Mouse (Mus musculus): ENCODE results near the gene Pitpnm1. TPM values are rescaled to one million over a fixed set of nuclear protein-coding genes. Genes with fewer than 3 reads are reported as not detected.
"Not testable (repeated sequence)": the region's sequence is repeated elsewhere in the genome, so short reads cannot be mapped to it uniquely, and the experiment has no call there.

Pitpnm1 gene
- polyA plus RNA-seq, 1 experiment from 2014 or later = 10.9 TPM

DNA sequence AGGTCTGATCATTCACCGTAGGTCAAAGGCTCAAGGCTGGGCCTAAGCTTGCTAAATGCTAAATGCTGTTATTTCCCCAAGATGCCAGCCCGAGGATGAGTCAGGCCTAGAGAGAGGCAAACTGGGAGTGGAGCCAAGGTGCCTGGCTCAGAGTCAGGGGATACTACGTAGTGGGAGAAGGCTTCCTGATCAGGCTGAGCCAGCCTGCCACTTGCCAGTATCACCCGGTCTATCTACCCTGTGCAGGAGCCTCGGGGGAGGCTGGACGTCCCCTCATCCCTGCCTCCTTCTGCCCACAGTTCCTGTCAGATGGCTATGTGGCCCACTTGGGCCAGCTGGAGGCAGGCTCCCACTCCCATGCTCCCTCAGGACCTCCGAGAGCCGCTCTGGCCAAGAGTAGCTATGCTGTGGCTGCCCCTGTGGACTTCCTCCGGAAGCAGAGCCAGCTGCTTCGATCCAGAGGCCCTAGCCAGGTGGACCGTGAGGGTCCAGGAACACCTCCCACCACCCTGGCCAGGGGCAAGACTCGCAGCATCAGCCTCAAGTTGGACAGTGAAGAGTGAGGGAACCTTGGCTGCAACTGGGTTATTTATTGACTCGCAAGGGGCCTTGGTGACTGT, 13.5 kb downstream of the Pitpnm1 start:
- no peak for ATAC-seq (ENCODE audit: insufficient number of reproducible peaks, insufficient read depth, low FRiP score, low TSS enrichment)
- Histone ChIP-seq H3K4me3 (no peak overlapping the region), H3K9ac (no peak overlapping the region; the same call in 1 of the 2 replicates), H3K27ac (no peak overlapping the region), H3K9me3 (no peaks in the 10 kb centered on the region), H3K27me3 (no peaks in the 10 kb centered on the region), H3K4me1 (peaks cover 7% of the 10 kb centered on the region; the same call in 1 of the 2 replicates), H3K4me2 (replicated peaks) (no peak overlapping the region), H3K36me3 (peaks cover 68% of the 10 kb centered on the region)
- 73% methylated on average over 13 of the region's 13 CpGs for WGBS

DNA sequence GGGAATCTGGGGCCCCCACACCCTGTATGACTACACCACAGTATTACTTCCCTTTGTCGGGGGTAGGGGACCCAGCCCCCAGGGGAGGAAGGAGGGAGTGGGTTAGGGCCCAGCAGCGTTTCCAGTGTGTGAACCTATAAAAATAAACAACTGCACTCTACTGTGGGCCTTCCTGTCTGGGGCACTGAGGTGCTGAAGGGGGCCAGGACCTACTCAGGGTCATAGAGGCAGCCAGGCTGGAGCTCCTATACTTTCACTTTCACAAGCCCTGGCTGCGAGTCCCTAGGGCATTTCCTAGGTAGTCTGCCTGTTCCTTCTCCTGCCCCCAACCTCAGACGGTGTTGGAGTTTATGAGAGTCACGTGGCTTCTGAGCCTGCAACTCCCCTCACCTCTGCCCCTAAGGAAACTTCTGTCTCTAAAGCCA, 14.0 kb downstream of the Pitpnm1 start:
- Histone ChIP-seq H3K27me3 (no peaks in the 10 kb centered on the region), H3K27ac (no peak overlapping the region), H3K36me3 (peaks cover 69% of the 10 kb centered on the region), H3K4me3 (no peak overlapping the region), H3K4me2 (replicated peaks) (no peak overlapping the region), H3K4me1 (peaks cover 7% of the 10 kb centered on the region; the same call in 1 of the 2 replicates), H3K9ac (no peak overlapping the region), H3K9me3 (no peaks in the 10 kb centered on the region)
- 48% methylated on average over 5 of the region's 5 CpGs for WGBS
- ATAC-seq (ENCODE audit: insufficient number of reproducible peaks, insufficient read depth, low FRiP score, low TSS enrichment) = no peak

DNA sequence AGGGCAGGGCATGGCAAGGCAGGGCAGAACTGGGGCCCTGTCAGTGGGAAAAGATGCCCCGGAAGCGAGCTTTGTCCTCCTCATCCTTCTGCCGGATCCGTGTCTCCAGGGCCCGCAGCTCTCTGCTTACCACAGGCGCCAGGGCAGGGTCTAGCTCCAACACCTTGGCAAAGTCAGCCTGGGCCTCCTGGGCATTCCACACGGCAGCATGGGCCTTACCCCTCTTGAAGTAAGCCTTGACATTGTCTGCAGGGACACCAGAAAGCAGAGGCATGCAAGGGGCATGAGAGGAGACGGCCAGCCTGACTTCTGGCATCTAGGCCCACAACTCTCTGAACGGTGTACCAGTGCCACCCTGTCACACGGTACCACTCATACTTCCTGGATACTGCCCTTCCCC, 14.8 kb downstream of the Pitpnm1 start:
- H3K36me3 ChIP-seq = peaks cover 69% of the 10 kb centered on the region
- no peak overlapping the region for H3K9ac ChIP-seq
- no peaks in the 10 kb centered on the region for H3K27me3 ChIP-seq
- no peak overlapping the region for H3K27ac ChIP-seq
- 88% methylated on average over 10 of the region's 10 CpGs for WGBS
- ATAC-seq (ENCODE audit: insufficient number of reproducible peaks, insufficient read depth, low FRiP score, low TSS enrichment) = no peak
- H3K4me2 ChIP-seq (replicated peaks) = no peak overlapping the region
- H3K9me3 ChIP-seq = no peaks in the 10 kb centered on the region
- peaks cover 7% of the 10 kb centered on the region; the same call in 1 of the 2 replicates for H3K4me1 ChIP-seq
- no peak overlapping the region for H3K4me3 ChIP-seq

DNA sequence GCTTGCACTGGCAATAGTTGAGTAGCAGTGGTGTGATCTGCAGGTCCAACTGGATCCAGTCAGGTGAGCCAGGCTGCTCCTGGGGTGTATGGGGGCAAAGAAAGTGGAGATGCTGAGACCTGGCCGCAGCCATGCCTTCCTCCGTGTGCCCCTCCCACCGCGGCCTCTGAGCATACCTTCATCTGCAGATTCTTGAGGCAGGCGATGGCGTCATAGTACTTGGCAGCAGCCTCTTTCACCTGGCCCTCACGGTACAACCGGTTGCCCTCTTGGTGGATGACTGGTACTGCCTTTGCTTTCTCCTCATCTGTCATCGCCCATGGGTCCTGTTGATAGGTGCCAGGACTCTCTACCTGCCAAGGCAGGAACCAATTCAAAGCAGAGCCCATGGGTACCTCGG, 15.3 kb downstream of the Pitpnm1 start:
- Histone ChIP-seq H3K4me2 (replicated peaks) (no peak overlapping the region), H3K27ac (no peak overlapping the region), H3K9ac (no peak overlapping the region), H3K27me3 (no peaks in the 10 kb centered on the region), H3K4me3 (no peak overlapping the region), H3K36me3 (peaks cover 69% of the 10 kb centered on the region), H3K9me3 (no peaks in the 10 kb centered on the region), H3K4me1 (peaks cover 8% of the 10 kb centered on the region; the same call in 1 of the 2 replicates)
- ATAC-seq (ENCODE audit: insufficient number of reproducible peaks, insufficient read depth, low FRiP score, low TSS enrichment) = no peak
- 95% methylated on average over 10 of the region's 10 CpGs for WGBS

DNA sequence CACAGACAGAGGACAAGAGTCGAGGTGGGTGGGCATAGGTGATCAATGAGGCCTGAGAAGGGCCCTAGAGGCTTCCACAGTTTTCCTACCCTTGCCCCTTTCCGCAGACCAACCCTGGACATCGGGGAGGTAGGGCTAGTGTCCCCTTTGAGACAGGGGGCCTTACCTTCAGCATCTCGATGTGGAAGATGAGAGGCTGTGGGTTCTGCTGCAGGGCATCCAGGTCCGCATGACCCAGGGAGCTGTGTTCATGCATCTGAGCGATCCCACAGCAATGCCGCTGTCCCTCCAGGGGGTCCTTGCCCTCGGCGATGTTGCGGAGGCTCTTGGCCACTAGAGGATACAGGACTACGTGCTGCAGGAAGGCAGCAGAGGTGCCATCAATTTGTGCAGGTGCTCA, 16.0 kb downstream of the Pitpnm1 start:
- Histone ChIP-seq H3K4me2 (replicated peaks) (no peak overlapping the region), H3K4me3 (no peak overlapping the region), H3K27me3 (no peaks in the 10 kb centered on the region), H3K36me3 (peaks cover 69% of the 10 kb centered on the region), H3K9me3 (no peaks in the 10 kb centered on the region), H3K4me1 (peaks cover 15% of the 10 kb centered on the region; the same call in 1 of the 2 replicates), H3K27ac (no peak overlapping the region), H3K9ac (no peak overlapping the region)
- 86% methylated on average over 11 of the region's 11 CpGs for WGBS
- no peak for ATAC-seq (ENCODE audit: insufficient number of reproducible peaks, insufficient read depth, low FRiP score, low TSS enrichment)

DNA sequence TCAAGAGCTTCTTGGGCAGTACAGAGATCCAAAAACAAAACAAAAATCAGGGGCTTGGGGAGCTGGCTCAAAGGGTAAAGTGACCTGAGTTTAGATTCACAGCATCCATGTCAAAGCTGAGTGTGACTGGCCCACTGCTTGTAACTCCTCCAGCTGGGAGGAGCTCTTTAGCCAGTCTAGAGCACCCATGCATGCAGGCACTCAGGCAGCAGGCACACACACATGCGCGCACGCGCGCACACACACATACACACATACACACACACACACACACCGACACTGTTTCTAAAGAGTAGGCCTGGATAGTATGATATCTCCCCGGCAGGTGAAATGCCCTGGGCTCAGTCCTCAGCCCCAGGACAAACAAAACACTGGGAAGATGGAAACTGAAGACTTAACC, 17.2 kb downstream of the Pitpnm1 start:
- H3K27ac ChIP-seq = no peak overlapping the region
- peaks cover 62% of the 10 kb centered on the region for H3K36me3 ChIP-seq
- no peak overlapping the region for H3K4me3 ChIP-seq
- H3K9ac ChIP-seq = no peak overlapping the region
- H3K4me1 ChIP-seq = peaks cover 16% of the 10 kb centered on the region; the same call in 1 of the 2 replicates
- no peak overlapping the region for H3K4me2 ChIP-seq (replicated peaks)
- no peaks in the 10 kb centered on the region for H3K9me3 ChIP-seq
- no peaks in the 10 kb centered on the region for H3K27me3 ChIP-seq
- ATAC-seq (ENCODE audit: insufficient number of reproducible peaks, insufficient read depth, low FRiP score, low TSS enrichment) = no peak
- 98% methylated on average over 7 of the region's 7 CpGs for WGBS

DNA sequence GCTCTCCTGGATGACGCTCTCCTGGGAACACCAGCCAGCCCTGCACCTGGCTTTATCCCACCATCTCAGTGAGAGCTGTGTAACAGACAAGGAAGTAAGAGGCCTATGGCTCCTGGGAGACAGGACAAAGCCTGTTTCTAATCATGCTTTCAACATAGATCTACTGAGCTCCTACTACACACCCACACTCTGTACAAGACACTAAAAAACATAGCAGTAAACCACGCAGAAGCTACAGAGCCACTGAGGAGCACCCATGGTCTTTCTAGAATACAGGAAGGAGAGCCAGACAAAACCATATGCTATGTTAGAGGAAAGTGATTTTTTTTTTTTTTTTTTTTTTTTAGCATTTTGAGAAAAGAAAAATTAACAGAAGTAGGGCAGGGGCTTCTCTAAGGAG, 18.6 kb downstream of the Pitpnm1 start:
- 86% methylated on average over 2 of the region's 2 CpGs for WGBS
- no peak overlapping the region for H3K4me3 ChIP-seq
- no peak for ATAC-seq (ENCODE audit: insufficient number of reproducible peaks, insufficient read depth, low FRiP score, low TSS enrichment)
- H3K27ac ChIP-seq = no peak overlapping the region
- peaks cover 14% of the 10 kb centered on the region; the same call in 1 of the 2 replicates for H3K4me1 ChIP-seq
- H3K27me3 ChIP-seq = no peaks in the 10 kb centered on the region
- H3K36me3 ChIP-seq = peaks cover 50% of the 10 kb centered on the region
- no peak overlapping the region for H3K4me2 ChIP-seq (replicated peaks)
- H3K9ac ChIP-seq = no peak overlapping the region
- no peaks in the 10 kb centered on the region for H3K9me3 ChIP-seq

DNA sequence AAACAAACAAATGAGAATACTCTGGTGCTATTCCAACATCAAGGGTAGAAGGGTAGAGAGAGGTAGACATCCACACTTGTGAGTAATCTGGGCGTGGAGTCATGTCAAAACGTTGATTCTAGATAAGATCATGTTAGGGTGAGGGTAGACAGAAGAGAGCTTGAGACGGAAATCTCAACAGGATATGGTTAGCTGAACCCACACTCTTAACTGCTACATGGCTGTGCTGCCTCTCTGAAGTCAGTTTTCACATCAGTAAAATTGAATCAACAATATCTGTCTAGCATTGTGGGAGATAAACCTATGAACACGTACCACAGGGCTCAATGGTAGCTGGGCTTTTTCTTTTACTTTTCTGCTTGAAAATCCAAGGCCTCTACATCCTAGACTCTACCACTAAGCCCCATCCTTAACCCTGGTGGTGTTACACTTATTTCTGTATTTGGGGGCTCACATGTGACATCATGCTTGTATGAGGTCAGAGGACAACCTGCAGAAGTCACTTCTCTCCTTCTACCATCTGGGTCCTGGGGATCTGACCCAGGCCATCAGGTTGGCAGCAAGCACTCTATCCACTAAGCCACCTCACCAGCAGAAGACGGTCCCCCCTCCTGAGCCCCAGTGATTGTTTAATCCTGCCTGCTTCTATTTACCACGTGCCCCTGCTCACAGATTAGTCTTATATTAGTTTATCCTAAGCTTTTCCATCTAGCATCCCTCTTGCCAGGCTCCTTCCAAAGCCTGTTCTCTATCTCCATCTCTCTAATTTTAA, 20.1 kb downstream of the Pitpnm1 start:
- Histone ChIP-seq H3K4me1 (0 out of 2 replicates have a peak, but pooled peaks cover 9% of the 10 kb centered on the region), H3K36me3 (peaks cover 34% of the 10 kb centered on the region), H3K4me2 (replicated peaks) (peak overlapping the region; percentile 54), H3K4me3 (peak overlapping the region; percentile 51; the same call in 1 of the 2 replicates), H3K27me3 (no peaks in the 10 kb centered on the region), H3K9ac (no peak overlapping the region), H3K27ac (no peak overlapping the region), H3K9me3 (no peaks in the 10 kb centered on the region)
- ATAC-seq (ENCODE audit: insufficient number of reproducible peaks, insufficient read depth, low FRiP score, low TSS enrichment) = no peak
- 88% methylated on average over 6 of the region's 6 CpGs for WGBS

DNA sequence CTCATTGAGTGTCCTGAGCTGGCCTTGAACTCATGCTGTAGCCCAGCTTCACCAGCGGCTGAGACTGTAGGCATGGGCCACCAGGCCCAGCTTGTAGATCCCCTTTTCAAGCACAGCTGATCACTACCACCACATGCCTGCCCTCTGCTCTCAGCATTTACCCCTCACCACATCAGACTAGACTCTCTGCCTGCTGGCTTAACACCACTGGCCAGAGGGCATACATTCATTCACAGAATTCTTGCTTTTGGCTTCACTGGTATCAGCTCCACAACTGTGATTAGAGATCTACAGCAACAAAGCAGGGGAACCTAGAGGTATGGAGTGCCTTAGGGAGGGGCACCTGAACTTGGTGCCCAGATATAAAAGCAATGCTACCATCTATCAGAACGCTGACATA, 20.7 kb downstream of the Pitpnm1 start:
- Histone ChIP-seq H3K27ac (no peak overlapping the region), H3K4me3 (peak overlapping the region; percentile 51), H3K9me3 (no peaks in the 10 kb centered on the region), H3K36me3 (peaks cover 28% of the 10 kb centered on the region), H3K4me2 (replicated peaks) (peak overlapping the region; percentile 54), H3K4me1 (0 out of 2 replicates have a peak, but pooled peaks cover 9% of the 10 kb centered on the region), H3K9ac (no peak overlapping the region), H3K27me3 (no peaks in the 10 kb centered on the region)
- no peak for ATAC-seq (ENCODE audit: insufficient number of reproducible peaks, insufficient read depth, low FRiP score, low TSS enrichment)
- 95% methylated on average over 2 of the region's 2 CpGs for WGBS

DNA sequence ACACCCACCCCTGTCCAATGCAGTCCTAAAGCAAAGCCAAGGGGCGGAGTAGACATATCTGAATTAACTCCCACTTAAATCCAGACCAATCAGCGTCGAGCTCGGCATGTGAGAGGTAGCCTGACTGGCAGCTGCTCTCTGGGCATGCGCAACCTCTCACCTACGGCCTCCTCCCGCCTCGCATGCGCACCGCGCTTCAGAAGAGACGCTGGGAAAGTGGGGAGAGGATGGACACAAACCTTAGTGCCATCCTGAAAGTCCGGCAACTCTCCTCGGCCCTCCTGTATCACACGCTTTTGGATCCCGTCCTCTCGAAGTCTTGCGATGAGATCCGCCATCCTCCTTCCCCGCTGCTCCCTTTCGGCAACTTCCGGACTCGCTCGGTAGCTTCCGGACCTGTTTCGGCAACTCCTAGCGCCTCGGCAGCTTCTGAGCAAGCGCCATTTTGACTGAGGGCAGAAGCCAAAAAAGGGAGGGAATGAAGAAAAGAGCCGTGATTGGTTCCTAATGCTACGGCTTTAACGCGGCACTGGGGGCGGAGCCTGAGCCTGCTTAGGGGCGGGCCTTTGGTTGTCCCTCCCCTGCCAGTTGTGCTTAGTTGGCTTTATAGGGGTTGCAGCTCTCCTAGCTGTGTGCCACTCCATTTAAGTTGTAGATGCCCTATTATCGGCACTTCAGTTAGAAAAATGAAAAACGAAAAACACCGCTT, 21.5 kb downstream of the Pitpnm1 start:
- Histone ChIP-seq H3K9ac (peak overlapping the region; percentile 60), H3K4me1 (0 out of 2 replicates have a peak, but pooled peaks cover 9% of the 10 kb centered on the region), H3K4me2 (replicated peaks) (peak overlapping the region; percentile 54), H3K27me3 (no peaks in the 10 kb centered on the region), H3K4me3 (peak overlapping the region; percentile 51), H3K36me3 (peaks cover 22% of the 10 kb centered on the region), H3K27ac (peak overlapping the region; percentile 84), H3K9me3 (no peaks in the 10 kb centered on the region)
- 3% methylated on average over 38 of the region's 38 CpGs for WGBS
- peak; percentile 44 for ATAC-seq (ENCODE audit: insufficient number of reproducible peaks, insufficient read depth, low FRiP score, low TSS enrichment)

DNA sequence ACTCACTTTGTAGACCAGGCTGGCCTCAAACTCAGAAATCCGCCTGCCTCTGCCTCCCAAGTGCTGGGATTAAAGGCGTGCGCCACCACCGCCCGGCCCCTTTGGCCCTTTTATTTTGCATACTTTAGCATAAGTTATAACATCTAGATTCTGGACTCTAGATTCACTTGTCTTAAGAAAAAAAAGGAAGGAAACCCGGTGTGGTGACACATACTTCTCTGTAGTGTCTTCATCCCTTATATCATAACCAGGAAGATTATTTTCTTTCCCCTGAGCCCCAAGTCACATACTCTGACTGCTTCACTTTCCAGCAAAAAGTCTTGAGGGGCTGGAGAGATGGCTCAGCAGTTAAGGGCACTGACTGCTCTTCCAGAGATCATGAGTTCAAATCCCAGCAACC, 22.1 kb downstream of the Pitpnm1 start:
- 62% methylated on average over 6 of the region's 6 CpGs for WGBS
- H3K9me3 ChIP-seq; ATAC-seq (ENCODE audit: insufficient number of reproducible peaks, insufficient read depth, low FRiP score, low TSS enrichment); H3K9ac ChIP-seq; H3K27me3 ChIP-seq; H3K27ac ChIP-seq; H3K4me3 ChIP-seq: not testable (repeated sequence)
- Histone ChIP-seq H3K36me3 (peaks cover 15% of the 10 kb centered on the region), H3K4me2 (replicated peaks) (peak overlapping the region; percentile 54; the same call in 1 of the 2 replicates), H3K4me1 (peaks cover 15% of the 10 kb centered on the region)

Data from embryonic facial prominence, embryonic 12.5 days (tissue).